Mouse (Mus musculus): Measurements from ENCODE around the gene Gm36864.

Gene Gm36864

DNA sequence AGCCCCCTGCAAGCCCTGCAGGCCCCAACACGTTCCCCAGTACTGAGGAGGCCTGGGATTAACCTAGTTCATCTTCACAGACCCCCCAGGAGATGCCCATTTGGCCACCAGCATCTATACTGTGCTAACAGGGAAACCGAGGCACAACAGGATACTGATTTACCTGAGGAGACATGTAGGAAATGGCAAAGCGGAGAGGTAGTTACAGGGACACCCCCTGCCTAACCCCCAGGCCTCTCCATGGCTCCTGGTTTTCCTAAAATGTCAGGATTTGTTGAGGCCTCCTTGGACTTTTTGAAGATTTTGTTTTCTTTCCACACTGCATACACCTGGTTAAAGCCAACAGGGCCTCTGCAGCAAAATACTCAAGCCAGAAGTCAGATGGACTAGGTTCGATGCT, 21.3 kb downstream of the Gm36864 start, which contains the start of gene Acp4:
Gene Acp4 (minus strand): TSS at position 101 of the 400 bp plus-strand sequence.
- no peak for DNase-seq (ENCODE audit: low spot score)

DNA sequence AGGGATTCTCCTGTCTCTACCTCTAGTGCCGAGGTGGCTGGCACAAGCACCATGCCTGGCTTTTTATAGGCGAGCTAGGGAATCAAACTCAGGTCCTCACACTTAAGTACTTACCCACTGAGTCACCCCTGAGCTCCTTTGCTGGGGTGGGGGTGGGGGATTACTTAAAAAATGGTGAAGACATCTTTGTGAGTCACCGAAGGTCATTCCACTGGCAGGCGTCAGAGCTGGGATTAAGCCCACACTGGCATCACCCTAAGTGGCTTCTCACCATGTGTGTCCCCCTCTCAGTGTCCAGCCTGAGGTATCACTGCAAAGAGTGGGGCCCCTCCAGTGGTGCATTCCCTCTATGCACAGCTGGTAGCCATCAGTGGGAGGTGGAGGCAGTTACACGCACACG, 24.4 kb downstream of the Gm36864 start:
- no peak for DNase-seq (ENCODE audit: low spot score)

DNA sequence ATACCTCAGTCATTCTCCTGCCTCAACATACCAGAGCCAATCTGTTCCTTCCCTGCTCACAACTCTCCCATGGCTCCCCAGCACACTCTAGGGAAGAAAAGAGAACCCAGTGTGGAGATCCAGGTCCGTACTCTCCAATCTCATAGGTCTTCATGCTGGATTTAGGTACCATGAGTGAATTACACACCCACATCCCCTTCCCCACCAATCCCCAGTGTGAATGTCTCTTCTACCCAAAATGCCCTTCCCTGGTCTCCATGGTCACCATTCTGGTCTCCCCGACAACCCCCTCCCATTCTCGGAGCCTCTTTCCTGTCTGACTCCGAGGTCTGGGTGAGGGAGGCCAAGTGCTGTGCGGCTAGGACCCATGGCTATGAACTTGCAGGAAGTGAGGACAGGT, 25.2 kb downstream of the Gm36864 start, which contains the start of gene Gm15517:
Gene Gm15517 (plus strand): TSS at position 301 of the 400 bp plus-strand sequence.
- no peak for DNase-seq (ENCODE audit: low spot score)

DNA sequence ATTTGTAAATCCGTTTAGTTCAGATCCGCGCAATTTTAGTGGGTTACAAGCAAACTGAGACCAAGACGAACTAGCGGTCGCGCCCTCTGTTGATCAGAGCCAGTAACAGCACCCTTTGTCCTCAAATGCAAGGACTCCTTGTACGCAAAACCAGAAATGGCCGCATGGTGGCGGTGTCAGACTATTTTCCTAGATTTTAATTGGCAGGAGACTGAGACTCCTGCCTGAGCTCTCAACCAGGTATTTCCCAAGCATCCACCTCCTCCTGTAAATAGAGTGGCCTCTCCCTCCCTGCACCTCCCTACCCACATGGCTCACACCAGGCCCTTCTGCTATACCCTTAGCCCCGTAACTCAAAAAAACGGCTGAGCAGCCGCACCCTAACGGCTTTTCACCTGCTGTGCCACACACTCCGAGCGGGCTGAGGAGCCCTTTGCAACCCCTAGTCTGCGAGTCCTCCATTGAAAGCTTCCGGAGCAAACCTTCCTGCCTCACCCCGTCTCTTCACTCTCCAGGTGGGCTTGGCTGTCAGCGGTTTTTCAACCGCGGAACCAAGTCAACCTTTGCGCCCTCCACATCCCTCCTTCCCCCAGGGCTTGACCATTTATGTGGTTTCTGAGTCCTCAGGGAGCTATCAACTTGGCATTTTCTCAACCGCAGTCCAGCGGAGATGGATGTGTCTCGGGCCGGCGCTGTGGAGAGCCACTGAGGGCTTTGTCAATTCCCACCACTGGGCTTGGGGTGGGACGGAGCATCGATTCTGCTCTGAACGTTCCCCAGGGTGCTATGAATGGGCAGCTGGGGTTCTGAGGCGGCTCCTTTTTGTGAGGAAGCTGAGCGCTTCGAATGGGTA, 27.0 kb downstream of the Gm36864 start:
- DNase-seq (ENCODE audit: low spot score), result peak; percentile 88

DNA sequence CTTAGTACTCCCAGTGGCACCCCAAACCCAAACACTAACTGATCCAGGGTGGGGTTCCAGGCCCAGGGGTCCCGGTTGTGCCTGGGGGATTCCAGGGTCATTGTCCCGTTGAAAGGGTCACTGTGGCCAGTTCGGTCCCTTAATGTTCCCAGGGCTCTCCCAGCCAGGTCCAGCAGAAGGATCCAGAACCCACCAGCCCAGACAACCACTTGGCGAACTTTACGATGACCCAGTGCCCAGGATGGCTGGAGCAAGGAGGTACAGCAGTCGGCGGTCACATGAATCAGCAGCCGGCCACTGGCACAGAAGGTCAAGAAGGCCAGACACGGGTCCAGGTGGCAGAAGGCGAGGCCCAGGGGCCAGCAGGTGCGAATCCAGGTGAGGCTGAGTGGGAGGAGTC, 32.1 kb downstream of the Gm36864 start:
- DNase-seq (ENCODE audit: low spot score), result no peak

DNA sequence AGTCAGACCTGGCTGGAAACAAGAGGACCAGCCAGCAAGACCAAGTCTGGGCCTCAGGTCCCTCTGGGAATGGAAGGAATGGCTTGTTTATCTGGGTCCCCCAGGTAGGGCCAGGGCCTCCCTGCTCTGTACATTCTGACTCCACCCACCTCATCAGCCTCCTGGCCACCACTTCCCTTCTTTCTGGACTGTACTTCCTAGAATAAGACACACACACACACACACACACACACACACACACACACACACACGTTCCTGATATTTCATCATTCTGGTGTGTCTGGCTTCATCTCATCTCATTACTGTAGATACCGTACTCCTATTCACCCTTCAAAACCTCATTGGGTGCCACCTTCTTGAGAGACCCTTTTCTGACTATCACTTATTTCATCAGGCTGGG, 33.4 kb downstream of the Gm36864 start:
- DNase-seq (ENCODE audit: low spot score), result no peak

DNA sequence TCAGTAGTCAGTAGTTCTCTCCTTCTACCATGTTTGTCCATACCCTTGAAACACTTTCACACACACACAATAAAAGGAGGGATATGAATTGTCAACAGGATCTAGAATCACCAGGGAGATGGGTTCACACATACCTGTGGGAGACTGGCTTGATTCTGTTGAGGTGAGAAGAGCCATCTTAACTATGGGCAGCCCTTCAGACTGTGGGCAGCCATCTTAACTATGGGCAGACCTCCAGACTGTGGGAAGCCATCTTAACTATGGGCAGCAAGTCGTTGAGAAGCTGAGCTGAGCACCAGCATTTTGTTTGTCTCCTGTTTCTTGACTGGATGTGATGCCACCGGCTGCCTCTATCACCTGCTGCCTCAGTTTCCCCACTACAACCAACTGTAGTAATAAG, 35.3 kb downstream of the Gm36864 start:
- no peak for DNase-seq (ENCODE audit: low spot score)

DNA sequence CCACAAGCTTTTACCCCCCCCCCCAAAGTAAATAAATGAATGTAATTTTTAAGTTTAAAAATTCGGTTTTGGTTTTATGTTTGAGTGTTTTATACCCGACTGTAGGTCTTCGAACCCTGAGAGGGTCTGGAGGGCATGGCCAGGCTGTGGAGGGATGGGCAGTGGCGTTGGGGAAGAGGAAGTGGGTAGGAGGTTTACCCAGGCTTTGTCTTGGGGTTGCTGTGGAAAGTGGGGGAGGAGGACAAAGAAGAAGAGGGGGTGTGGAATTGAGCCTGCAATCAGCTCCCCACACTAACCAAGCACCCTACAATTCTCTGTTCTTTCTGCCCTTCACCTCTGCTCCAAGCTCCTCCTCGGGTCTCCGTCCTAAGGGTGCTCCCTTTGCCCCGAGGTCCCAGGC, 36.6 kb downstream of the Gm36864 start:
- no peak for DNase-seq (ENCODE audit: low spot score)

DNA sequence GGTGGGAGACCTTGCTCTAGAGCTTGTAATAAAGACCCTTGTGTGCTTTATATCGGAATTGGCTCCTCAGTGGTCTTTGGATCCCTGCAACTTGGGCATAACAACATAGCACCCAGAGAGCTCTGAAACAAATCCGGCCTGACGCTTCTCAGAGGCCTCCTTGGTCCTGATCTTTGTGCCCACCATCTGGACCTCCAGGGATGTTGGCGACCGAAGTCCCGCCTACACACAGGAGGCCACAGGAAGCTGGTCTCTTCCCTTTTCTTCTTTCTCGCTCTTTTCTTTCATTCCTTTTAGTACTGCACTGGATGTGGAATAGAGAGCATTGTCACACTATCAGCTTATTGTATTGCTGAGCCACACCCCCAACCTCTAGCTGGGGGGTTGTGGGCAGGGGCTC, 37.5 kb downstream of the Gm36864 start:
- no peak for DNase-seq (ENCODE audit: low spot score)

DNA sequence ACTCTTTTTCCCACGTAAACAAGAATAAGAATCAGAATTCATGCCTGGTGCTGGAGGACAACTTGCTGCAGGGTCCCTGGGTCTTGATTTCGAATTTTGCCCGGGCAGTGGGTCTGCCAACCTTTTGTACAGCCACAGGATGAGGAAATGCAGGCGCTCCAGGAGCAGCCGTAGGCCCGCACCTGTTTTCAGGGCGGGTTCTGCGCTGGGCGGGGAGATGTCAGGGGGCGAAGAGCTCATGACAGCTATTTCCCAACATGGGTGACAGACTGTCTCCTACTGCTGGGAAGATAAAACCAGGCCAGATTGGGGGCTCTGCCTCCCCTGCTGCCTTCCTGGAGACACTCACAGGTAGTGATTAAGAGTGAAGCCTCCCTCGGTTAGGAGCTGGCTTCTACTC, 38.1 kb downstream of the Gm36864 start:
- no peak for DNase-seq (ENCODE audit: low spot score)

DNA sequence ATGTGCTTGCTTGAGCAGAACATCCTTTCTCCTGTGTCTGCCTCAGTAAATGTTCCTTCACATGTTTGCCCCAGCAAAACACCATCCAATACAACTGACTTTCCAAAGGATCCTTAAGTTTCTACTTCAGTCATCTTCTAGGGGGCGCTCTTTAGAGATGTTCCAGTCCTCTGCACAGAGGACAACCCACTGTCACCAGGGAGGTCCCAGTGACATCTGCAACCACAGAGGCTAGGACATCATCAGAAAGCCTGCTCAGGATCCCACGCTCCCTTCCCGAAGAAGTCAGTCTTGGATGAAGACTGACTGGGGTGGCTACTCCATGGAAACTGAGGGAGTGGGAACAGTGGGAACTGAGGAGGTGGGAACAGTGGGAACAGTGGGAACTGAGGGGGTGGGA, 39.6 kb downstream of the Gm36864 start:
- no peak for DNase-seq (ENCODE audit: low spot score)

DNA sequence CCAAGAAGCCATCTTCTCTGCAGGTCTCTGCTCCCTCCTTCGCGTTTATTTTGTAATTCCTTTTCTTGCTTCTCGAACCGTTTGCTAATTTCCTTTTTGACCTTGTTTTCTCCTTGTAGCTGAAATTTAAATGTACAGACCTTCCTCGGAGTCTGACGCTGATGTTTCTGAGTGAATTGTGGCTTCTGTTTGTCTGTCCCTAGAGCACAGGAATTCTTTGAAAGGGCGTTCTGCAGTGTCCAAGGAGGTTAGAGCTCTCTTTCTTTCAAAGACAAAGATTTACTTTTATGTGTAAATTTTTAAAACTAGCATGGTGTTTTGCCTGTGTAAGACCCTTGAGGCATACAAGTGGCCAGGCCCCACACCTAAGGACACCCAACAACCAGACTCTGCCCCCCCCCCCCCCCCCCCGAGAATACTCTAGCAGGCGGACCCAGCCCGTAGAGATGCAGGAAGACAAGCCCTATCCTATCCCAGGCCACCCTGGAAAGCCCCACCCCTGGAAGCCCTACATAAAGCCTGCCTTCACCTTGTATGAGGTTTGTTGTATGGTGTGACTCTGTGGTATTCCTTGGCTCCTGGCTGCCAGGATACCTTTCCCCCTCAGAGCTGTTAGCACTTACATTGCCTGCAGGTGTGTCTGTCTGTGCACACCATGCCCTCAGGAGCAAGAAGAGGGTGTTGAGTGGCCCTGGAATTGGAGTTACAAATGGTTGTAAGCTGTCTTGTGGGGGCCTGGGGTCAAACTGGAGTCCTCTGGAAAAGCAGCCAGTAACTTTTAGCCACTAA, 40.7 kb downstream of the Gm36864 start:
- DNase-seq (ENCODE audit: low spot score), result no peak

DNA sequence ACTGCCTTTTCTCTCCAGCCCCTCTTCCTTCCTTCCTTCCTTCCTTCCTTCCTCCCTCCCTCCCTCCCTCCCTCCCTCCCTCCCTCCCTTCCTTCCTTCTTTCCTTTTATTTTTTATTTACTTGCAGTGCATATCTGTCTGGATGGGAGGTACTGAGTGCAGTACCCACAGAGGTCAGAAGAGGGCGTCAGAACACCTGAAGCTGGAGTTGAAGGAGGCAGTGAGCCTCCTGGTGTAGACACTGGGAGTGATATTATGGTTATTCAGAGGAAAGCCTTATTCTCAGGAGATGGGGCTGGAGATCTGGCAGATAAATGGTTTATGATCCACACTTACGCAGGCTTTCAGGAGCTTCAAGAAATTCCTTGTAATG, 41.3 kb downstream of the Gm36864 start:
- DNase-seq (ENCODE audit: low spot score), result peak; percentile 41

DNA sequence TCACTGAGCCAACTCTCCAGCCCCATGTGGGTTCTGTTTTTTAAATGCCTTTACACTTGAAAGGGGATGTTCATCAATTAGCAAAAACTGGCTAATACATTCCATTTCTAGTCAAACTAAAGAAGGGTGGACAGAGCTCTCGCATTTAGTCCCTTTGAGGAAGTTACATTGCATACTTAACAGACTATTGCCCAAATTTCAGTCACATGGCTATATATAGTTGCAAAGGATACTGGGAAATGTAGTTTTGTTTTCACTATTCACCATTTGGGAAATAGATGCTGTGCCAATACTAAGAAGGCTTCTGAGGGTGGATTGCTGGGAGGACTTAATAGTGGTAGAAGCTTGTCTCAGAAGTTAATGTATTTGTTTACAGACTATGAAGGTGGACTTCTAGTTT, 45.0 kb downstream of the Gm36864 start:
- no peak for DNase-seq (ENCODE audit: low spot score)

DNA sequence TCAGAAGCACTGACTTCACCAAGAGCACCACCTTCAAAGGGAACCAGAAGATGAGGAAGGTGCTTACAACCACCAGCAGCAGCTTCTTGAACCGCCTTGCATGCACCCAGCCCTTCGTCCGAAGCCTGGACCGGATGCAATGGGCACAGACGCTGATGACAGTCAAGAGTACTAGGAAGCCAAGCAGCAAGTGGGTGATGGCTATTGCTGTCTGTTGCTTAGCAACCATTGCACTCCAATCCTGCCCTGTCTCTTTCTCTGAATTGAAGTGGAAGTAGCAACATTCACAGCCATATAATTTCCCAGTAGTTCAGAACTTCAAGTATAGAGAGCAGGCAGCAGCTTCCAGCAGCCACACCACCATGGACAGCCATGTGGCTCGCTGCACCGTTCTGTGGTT, 45.6 kb downstream of the Gm36864 start:
- DNase-seq (ENCODE audit: low spot score), result no peak

DNA sequence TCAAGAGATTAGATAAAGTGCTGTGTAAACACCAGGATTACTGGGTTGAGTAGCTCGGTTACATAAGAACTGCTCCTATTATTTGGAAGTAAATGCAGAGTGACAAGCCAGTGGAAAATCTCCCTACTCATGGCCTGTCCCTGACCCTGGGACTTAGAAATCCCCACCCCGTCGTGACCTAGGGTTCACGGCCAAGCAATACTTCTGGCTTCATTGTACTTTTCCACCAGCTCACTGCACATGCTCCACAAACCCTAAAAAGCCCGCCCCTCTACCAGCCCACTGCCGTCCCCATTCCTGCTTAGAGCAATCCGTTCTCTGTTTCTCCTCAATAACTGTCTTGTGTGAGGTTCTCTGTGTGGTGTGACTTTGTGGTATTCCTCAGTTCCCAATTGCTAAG, 51.8 kb downstream of the Gm36864 start:
- no peak for DNase-seq (ENCODE audit: low spot score)

DNA sequence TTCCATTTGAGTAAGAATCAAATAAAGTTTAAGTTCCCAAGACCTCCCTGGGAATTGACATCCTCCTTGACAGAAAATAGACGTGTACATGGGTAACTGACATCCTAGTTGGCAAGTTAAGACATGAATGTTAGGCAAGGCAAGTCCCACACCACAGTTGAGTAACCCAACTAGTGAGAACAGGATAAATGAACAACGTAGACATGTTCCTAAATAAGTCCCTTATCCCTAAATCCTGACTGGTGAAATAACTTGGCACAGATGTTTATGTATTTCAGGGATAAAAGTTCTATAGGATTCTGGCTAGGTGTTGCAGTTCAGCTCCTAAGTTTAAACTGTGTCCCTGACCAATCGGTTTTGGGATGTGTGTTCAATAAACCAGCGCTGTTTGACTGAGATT, 55.0 kb downstream of the Gm36864 start:
- DNase-seq (ENCODE audit: low spot score), result no peak

DNA sequence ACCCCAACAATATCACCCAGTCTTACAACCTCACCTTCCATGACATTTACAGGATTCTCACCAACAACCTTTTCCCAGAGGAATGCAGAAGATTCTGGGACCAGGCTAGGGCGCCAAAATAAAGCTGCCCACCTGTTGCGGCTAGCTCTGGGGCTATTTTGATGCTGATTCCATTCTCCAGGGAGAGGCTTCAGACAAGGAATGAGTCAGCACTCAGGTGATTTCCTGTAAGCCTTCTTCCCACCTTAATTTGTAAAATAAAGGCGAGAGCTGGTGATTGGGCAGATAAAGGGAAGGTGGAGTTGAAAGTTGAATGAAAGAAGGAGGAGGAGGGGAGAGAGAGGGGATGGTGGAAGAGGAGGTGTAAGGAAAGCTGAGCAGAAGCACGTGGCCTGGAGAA, 55.4 kb downstream of the Gm36864 start:
- no peak for DNase-seq (ENCODE audit: low spot score)

Data from testis, postnatal 14 days (tissue).